Mouse (Mus musculus) midbrain, embryonic 12.5 days (tissue): ENCODE data around the gene Cfb. TPM values are rescaled to one million over a fixed set of nuclear protein-coding genes. Genes with fewer than 3 reads are reported as not detected.
"Not testable (repeated sequence)": the region's sequence is repeated elsewhere in the genome, so short reads cannot be mapped to it uniquely, and the experiment has no call there.

ENCODE experiments used
- ATAC-seq: fragments of 200-750 bp; cut with Nextera tagmentation; 2 replicates; pipeline ENCODE4 v1.8.0; 2017; ENCODE audit warnings: low read depth, moderate TSS enrichment, moderate library complexity; ENCODE audit not compliant: low FRiP score
- H3K27ac ChIP-seq: fragments of 300-500 bp; sonication (generic); replicated peaks from 2 replicates; pipeline ENCODE4 v1.5.1; 2016; ENCODE audit warnings: mild to moderate bottlenecking
- H3K27me3 ChIP-seq: fragments of 300-500 bp; sonication (generic); 2 replicates; pipeline ENCODE4 v1.6.1; 2016; ENCODE audit warnings: mild to moderate bottlenecking
- H3K36me3 ChIP-seq: fragments of 300-500 bp; sonication (generic); 2 replicates; pipeline ENCODE4 v1.6.1; 2016
- H3K4me1 ChIP-seq: fragments of 300-500 bp; sonication (generic); 2 replicates; pipeline ENCODE4 v1.6.1; 2016
- H3K4me2 ChIP-seq: fragments of 300-500 bp; sonication (generic); replicated peaks from 2 replicates; pipeline ENCODE4 v1.6.1; 2016; ENCODE audit warnings: mild to moderate bottlenecking, moderate library complexity
- H3K4me3 ChIP-seq: fragments of 300-500 bp; sonication (generic); 2 replicates; pipeline ENCODE4 v1.5.1; 2016; ENCODE audit warnings: mild to moderate bottlenecking
- H3K9ac ChIP-seq: fragments of 300-500 bp; sonication (generic); replicated peaks from 2 replicates; pipeline ENCODE4 v1.6.1; 2016; ENCODE audit warnings: mild to moderate bottlenecking, moderate library complexity
- H3K9me3 ChIP-seq: fragments of 300-500 bp; sonication (generic); 2 replicates; pipeline ENCODE4 v1.6.1; 2016; ENCODE audit warnings: mild to moderate bottlenecking
- WGBS: fragments of 180-500 bp; shearing (Covaris S2); methylation state at CpG from one replicate; pipeline ENCODE4 v1.1.7; 2016; 5-methylcytosine and 5-hydroxymethylcytosine counted together
- microRNA-seq: library from miRNA; unstranded; fragments of <30 nt; microRNA quantifications from one replicate; pipeline ENCODE4, GENCODE M21; 2017
- polyA plus RNA-seq: library from polyadenylated mRNA; unstranded; fragments of >200 nt; fragmentation: Nextera tagmentation; extraction: Ambion mirVana; gene quantifications from 2 replicates; pipeline ENCODE4 v1.2.1, GENCODE M21; 2016

Gene Cfb
- polyA plus RNA-seq, 1 experiment from 2014 or later: 3.3 TPM

DNA sequence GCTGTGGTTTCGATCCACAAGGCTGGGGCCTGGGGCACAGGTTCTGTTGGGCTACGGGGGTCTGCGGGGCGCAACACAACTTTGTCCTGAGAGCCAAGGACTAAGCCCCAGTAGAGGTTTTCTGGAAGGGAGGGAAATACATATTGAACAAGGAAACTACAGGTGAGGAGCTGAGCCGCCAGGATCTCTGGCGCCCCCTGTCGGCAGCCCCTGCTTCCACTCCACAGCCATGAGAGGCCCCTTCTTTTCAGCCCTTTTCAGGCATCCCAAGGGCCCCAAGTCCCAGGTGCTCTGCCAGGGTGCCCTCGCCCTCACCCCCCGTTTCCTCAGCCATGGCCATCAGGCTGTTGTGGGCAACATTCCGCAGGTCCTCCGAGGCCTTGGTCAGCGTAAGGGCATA is 48.6 kb downstream of the Cfb start:
- H3K36me3 ChIP-seq, H3K4me1 ChIP-seq, H3K27ac ChIP-seq, H3K27me3 ChIP-seq, H3K9me3 ChIP-seq, H3K9ac ChIP-seq, ATAC-seq, H3K4me2 ChIP-seq, H3K4me3 ChIP-seq: not testable (repeated sequence)
- 67% methylated on average over 12 of the region's 12 CpGs for whole genome bisulfite sequencing

DNA sequence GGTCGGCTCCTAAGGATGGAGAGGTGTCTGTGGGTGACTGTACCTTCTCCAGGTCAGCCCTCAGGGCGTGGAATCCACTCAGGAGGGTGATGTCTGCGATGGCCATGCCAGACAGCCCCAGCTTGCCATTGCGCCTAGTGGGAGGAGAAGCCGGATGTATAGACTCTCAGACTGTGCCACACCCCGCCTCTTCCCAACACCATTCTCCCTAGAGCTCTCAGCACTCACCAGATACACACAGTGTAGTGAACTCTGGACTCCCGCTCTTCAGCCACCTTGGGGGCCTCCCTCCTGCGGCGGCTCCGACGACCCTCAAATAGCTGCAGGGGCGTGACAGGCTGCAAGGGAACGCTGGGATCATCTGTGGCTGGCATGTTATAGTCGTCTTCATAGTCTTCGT is 51.0 kb downstream of the Cfb start:
- ATAC-seq: no peak

DNA sequence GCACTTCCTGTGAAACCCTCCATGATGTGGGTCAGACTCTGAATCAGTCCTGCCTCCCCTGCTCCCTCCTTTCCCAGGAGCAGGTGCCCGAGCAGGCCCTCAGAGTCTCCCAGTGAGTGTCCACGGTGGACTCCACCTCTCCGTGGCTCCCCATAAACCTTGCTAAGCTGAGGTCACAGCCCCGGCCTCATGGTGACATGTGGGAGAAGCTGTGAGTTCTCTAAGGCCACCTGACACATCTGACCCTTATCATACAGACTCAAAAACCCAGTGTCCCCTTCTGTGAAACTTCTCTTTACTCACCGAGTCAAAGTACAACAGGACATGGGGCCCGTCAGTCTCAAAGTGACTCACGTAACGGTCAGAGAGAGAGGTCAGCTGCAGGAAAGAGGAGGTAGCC is 51.5 kb downstream of the Cfb start:
- not testable (repeated sequence) for H3K36me3 ChIP-seq, H3K27ac ChIP-seq, H3K9ac ChIP-seq, ATAC-seq, H3K27me3 ChIP-seq, H3K4me3 ChIP-seq, H3K4me1 ChIP-seq, H3K9me3 ChIP-seq, H3K4me2 ChIP-seq
- WGBS: 80% methylated on average over 8 of the region's 8 CpGs

More for the DNA sequence above, 51.0 kb downstream of the Cfb start:
- H3K4me3 ChIP-seq: no peak overlapping the region
- H3K36me3 ChIP-seq: no peaks in the 10 kb centered on the region
- no peak overlapping the region for H3K9ac ChIP-seq
- no peaks in the 10 kb centered on the region for H3K27me3 ChIP-seq
- 76% methylated on average over 15 of the region's 15 CpGs for WGBS
- H3K27ac ChIP-seq: no peak overlapping the region
- no peaks in the 10 kb centered on the region for H3K4me1 ChIP-seq
- H3K9me3 ChIP-seq: no peaks in the 10 kb centered on the region
- no peak overlapping the region for H3K4me2 ChIP-seq

GRCm38 (mm10) chr17:34810411-34810810 is 51.9 kb downstream of the Cfb start:
- not testable (repeated sequence) for H3K4me1 ChIP-seq, H3K9ac ChIP-seq, H3K27me3 ChIP-seq, H3K9me3 ChIP-seq, ATAC-seq, H3K36me3 ChIP-seq, H3K4me3 ChIP-seq, H3K27ac ChIP-seq, H3K4me2 ChIP-seq
- 86% methylated on average over 5 of the region's 5 CpGs for WGBS

- no peak for ATAC-seq
- Histone ChIP-seq H3K27me3 (no peaks in the 10 kb centered on the region), H3K4me2 (no peak overlapping the region), H3K9ac (no peak overlapping the region), H3K4me1 (no peaks in the 10 kb centered on the region), H3K4me3 (no peak overlapping the region), H3K36me3 (no peaks in the 10 kb centered on the region), H3K9me3 (peaks cover 8% of the 10 kb centered on the region), H3K27ac (no peak overlapping the region)
- WGBS: 83% methylated on average over 6 of the region's 6 CpGs
These were observed 53.6 kb downstream of the Cfb start for GRCm38 (mm10) chr17:34808599-34809205.

GRCm38 (mm10) chr17:34807176-34807575 is 55.1 kb downstream of the Cfb start:
- H3K9ac ChIP-seq: no peak overlapping the region
- H3K36me3 ChIP-seq: no peaks in the 10 kb centered on the region
- H3K27me3 ChIP-seq: no peaks in the 10 kb centered on the region
- no peak for ATAC-seq
- no peak overlapping the region for H3K4me3 ChIP-seq
- H3K27ac ChIP-seq: no peak overlapping the region
- no peak overlapping the region for H3K4me2 ChIP-seq
- H3K4me1 ChIP-seq: no peaks in the 10 kb centered on the region
- peaks cover 8% of the 10 kb centered on the region for H3K9me3 ChIP-seq
- 67% methylated on average over 3 of the region's 3 CpGs for WGBS

Small RNA genes lying within 50 kb of the gene (microRNA-seq; reads per million reads assigned to microRNA genes)
- gene Mir6970 (1.9 reads per million), gene Mir6971 (1.9 reads per million), gene Mir6972 (not detected)

Other genes starting within 250 kb of the Cfb start
- 4.5 and 6.0 TPM in 2 replicates for gene Egfl8, start 246.5 kb downstream of the Cfb start, polyA plus RNA-seq
- gene Ppt2, start 234.0 kb downstream of the Cfb start, polyA plus RNA-seq: 21.3 and 23.8 TPM in 2 replicates
- gene Prrt1, start 233.0 kb downstream of the Cfb start, polyA plus RNA-seq: 3.9 and 4.2 TPM in 2 replicates
- gene Fkbpl, start 217.8 kb downstream of the Cfb start, polyA plus RNA-seq: 16.4 and 18.1 TPM in 2 replicates
- gene Atf6b, start 215.4 kb downstream of the Cfb start, polyA plus RNA-seq: 116 and 121 TPM in 2 replicates
- 0.04 and 0.05 TPM in 2 replicates for gene Tnxb, start 192.0 kb downstream of the Cfb start, polyA plus RNA-seq
- gene C4b, start 118.6 kb downstream of the Cfb start, polyA plus RNA-seq: 0.05 and 0.11 TPM in 2 replicates
- not detected in 2 replicates for gene Cyp21a1, start 58.0 kb downstream of the Cfb start, polyA plus RNA-seq
- 26.1 and 30.8 TPM in 2 replicates for gene Stk19, start 25.6 kb downstream of the Cfb start, polyA plus RNA-seq
- 72.7 and 73.4 TPM in 2 replicates for gene Dxo, start 25.5 kb downstream of the Cfb start, polyA plus RNA-seq
- 67.4 and 71.5 TPM in 2 replicates for gene Skiv2l, start 12.3 kb downstream of the Cfb start, polyA plus RNA-seq
- gene Nelfe, start 12.1 kb downstream of the Cfb start, polyA plus RNA-seq: 114 TPM in 2 replicates
- 11.4 and 15.1 TPM in 2 replicates for gene Zbtb12, start 17.0 kb upstream of the Cfb start, polyA plus RNA-seq
- not detected in 2 replicates for gene Gm20547, start 19.5 kb upstream of the Cfb start, polyA plus RNA-seq
- gene C2, start 35.7 kb upstream of the Cfb start, polyA plus RNA-seq: 0.86 and 2.1 TPM in 2 replicates
- gene Ehmt2, start 36.0 kb upstream of the Cfb start, polyA plus RNA-seq: 113 and 120 TPM in 2 replicates
- gene Slc44a4, start 51.9 kb upstream of the Cfb start, polyA plus RNA-seq: 0.08 and 0.13 TPM in 2 replicates
- gene Neu1, start 68.7 kb upstream of the Cfb start, polyA plus RNA-seq: 20.4 and 20.7 TPM in 2 replicates
- gene Hspa1b, start 96.7 kb upstream of the Cfb start, polyA plus RNA-seq: 0.22 TPM in 1 of 2 replicates, not detected in the other
- gene Gm20481, start 107.4 kb upstream of the Cfb start, polyA plus RNA-seq: not detected in 2 replicates
- 2.3 and 2.8 TPM in 2 replicates for gene Hspa1a, start 109.6 kb upstream of the Cfb start, polyA plus RNA-seq
- 1.1 and 1.7 TPM in 2 replicates for gene Hspa1l, start 110.2 kb upstream of the Cfb start, polyA plus RNA-seq
- 188 and 202 TPM in 2 replicates for gene Lsm2, start 119.3 kb upstream of the Cfb start, polyA plus RNA-seq
- gene Vars, start 138.5 kb upstream of the Cfb start, polyA plus RNA-seq: 139 and 142 TPM in 2 replicates
- gene Vwa7, start 154.1 kb upstream of the Cfb start, polyA plus RNA-seq: 0.14 and 0.23 TPM in 2 replicates
- 5.2 and 6.8 TPM in 2 replicates for gene Sapcd1, start 165.5 kb upstream of the Cfb start, polyA plus RNA-seq
- gene Msh5, start 184.2 kb upstream of the Cfb start, polyA plus RNA-seq: 6.9 and 7.6 TPM in 2 replicates
- gene Clic1, start 187.4 kb upstream of the Cfb start, polyA plus RNA-seq: 145 and 165 TPM in 2 replicates
- 595 and 615 TPM in 2 replicates for gene Ddah2, start 196.5 kb upstream of the Cfb start, polyA plus RNA-seq
- not detected in 2 replicates for gene Ly6g6c, start 202.9 kb upstream of the Cfb start, polyA plus RNA-seq
- 0.52 and 0.93 TPM in 2 replicates for gene Mpig6b, start 203.7 kb upstream of the Cfb start, polyA plus RNA-seq
- gene Ly6g6e, start 214.4 kb upstream of the Cfb start, polyA plus RNA-seq: 0.24 TPM in 1 of 2 replicates, not detected in the other
- gene Ly6g6d, start 215.5 kb upstream of the Cfb start, polyA plus RNA-seq: 1.1 and 1.7 TPM in 2 replicates
- 0.47 TPM in 2 replicates for gene Ly6g6f, start 223.1 kb upstream of the Cfb start, polyA plus RNA-seq
- 69.0 and 72.3 TPM in 2 replicates for gene Abhd16a, start 226.7 kb upstream of the Cfb start, polyA plus RNA-seq
- not detected in 2 replicates for gene Ly6g5c, start 245.8 kb upstream of the Cfb start, polyA plus RNA-seq